Mouse (Mus musculus) midbrain, embryonic 15.5 days (tissue): ENCODE results near the gene Inca1. TPM values are rescaled to one million over a fixed set of nuclear protein-coding genes. Genes with fewer than 3 reads are reported as not detected.

Source experiments
- ATAC-seq: fragments of 200-750 bp; cut with Nextera tagmentation; replicated peaks from 2 replicates; pipeline ENCODE4 v1.8.0; 2017; ENCODE audit warnings: moderate TSS enrichment
- H3K27ac ChIP-seq: fragments of 300-500 bp; sonication (generic); 2 replicates; pipeline ENCODE4 v1.5.1; 2015; ENCODE audit warnings: mild to moderate bottlenecking, inconsistent platforms
- H3K27me3 ChIP-seq: fragments of 300-500 bp; sonication (generic); replicated peaks from 2 replicates; pipeline ENCODE4 v1.6.1; 2015; ENCODE audit warnings: inconsistent platforms
- H3K36me3 ChIP-seq: fragments of 300-500 bp; sonication (generic); replicated peaks from 2 replicates; pipeline ENCODE4 v1.6.1; 2015; ENCODE audit warnings: inconsistent platforms
- H3K4me1 ChIP-seq: fragments of 300-500 bp; sonication (generic); 2 replicates; pipeline ENCODE4 v1.6.1; 2015; ENCODE audit warnings: inconsistent platforms
- H3K4me2 ChIP-seq: fragments of 300-500 bp; sonication (generic); 2 replicates; pipeline ENCODE4 v1.6.1; 2015; ENCODE audit warnings: inconsistent platforms, mild to moderate bottlenecking, moderate library complexity
- H3K4me3 ChIP-seq: fragments of 300-500 bp; sonication (generic); 2 replicates; pipeline ENCODE4 v1.5.1; 2015; ENCODE audit warnings: mild to moderate bottlenecking, inconsistent platforms
- H3K9ac ChIP-seq: fragments of 300-500 bp; sonication (generic); 2 replicates; pipeline ENCODE4 v1.6.1; 2015; ENCODE audit warnings: mild to moderate bottlenecking, inconsistent platforms
- H3K9me3 ChIP-seq: fragments of 300-500 bp; sonication (generic); 2 replicates; pipeline ENCODE4 v1.6.1; 2016; ENCODE audit warnings: inconsistent platforms
- WGBS: fragments of 180-500 bp; shearing (Covaris S2); methylation state at CpG from one replicate; pipeline ENCODE4 v1.1.7; 2015; ENCODE audit warnings: mixed read lengths; 5-methylcytosine and 5-hydroxymethylcytosine counted together
- polyA plus RNA-seq: library from polyadenylated mRNA; unstranded; fragments of >200 nt; fragmentation: Nextera tagmentation; extraction: Ambion mirVana; gene quantifications from 2 replicates; pipeline ENCODE4 v1.2.1, GENCODE M21; 2015

The Inca1 gene
- polyA plus RNA-seq, 1 experiment from 2014 or later: 1.7 TPM

GRCm38 (mm10) chr11:70654198-70654922, 45.6 kb downstream of the Inca1 start, which contains the start of gene Pfn1:
TSS of gene Pfn1 (minus strand) at chr11:70654644.
- ATAC-seq: peak; percentile 61
- peak within 1 kb of the TSS; percentile 99 for H3K9ac ChIP-seq
- peaks cover 38% of the 10 kb centered on the region for H3K4me1 ChIP-seq
- 0 out of 2 replicates have a peak, but pooled peaks cover 2% of the 10 kb centered on the region for H3K27me3 ChIP-seq
- under 1% methylated on average over 61 of the region's 61 CpGs for WGBS
- peaks cover 26% of the 10 kb centered on the region for H3K36me3 ChIP-seq
- peak within 1 kb of the TSS; percentile 97 for H3K27ac ChIP-seq
- H3K4me3 ChIP-seq: peak within 1 kb of the TSS; percentile 99
- no peaks in the 10 kb centered on the region for H3K9me3 ChIP-seq
- H3K4me2 ChIP-seq: peak within 1 kb of the TSS; percentile 93

DNA sequence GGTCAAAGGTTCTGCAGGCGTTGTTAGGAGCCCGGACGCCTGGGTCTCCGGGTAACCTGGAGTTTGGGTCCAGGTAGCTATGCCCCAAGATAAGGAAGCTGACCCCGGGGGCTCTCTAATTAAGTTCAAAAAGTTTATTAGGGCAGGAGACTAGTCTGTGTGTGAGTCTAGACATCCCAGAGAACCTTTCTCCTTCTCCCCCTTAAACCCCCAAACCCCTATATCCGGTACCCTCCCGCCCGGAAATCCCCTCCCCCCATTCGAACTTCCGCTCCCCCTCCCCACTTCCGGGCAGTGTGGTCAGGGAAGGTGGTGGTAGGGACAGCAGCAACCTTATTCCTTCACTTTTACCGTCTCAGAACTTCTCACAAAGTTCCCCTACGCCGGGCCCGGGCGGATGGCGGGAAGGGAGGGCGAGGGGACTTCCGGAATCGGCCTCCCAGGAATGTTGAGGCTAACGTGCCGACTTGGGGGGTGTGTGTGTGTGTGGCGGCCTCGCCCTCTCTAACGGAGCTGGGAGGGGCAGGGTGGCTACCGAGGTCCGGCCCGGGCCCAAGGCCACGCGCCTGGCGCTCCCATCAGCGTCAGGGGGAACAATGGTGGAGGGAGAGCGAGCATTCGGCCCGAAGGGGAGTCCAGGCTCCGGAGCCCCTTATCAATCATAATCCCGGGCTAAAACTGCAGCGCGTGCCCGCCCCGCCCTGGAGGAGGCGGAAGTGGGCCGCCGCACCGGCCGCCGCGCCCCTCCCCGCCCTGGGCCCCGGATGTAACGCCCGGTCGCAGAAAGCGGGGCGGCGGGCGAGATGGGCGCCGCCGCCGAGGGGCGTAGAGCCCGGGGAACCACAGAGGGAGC, 46.4 kb downstream of the Inca1 start:
- peaks cover 31% of the 10 kb centered on the region for H3K36me3 ChIP-seq
- H3K4me1 ChIP-seq: peaks cover 45% of the 10 kb centered on the region

GRCm38 (mm10) chr11:70652884-70653344, 47.0 kb downstream of the Inca1 start:
- Histone ChIP-seq H3K27ac (peak overlapping the region; percentile 97), H3K4me3 (peak overlapping the region; percentile 99), H3K9me3 (no peaks in the 10 kb centered on the region), H3K4me1 (peaks cover 52% of the 10 kb centered on the region), H3K4me2 (peak overlapping the region; percentile 93), H3K27me3 (0 out of 2 replicates have a peak, but pooled peaks cover 2% of the 10 kb centered on the region), H3K36me3 (peaks cover 31% of the 10 kb centered on the region), H3K9ac (peak overlapping the region; percentile 99; the same call in 1 of the 2 replicates)
- ATAC-seq: no peak
- WGBS: 60% methylated on average over 6 of the region's 6 CpGs

More for the DNA sequence above, 46.4 kb downstream of the Inca1 start:
- Histone ChIP-seq H3K4me3 (peak overlapping the region; percentile 99), H3K9me3 (no peaks in the 10 kb centered on the region), H3K9ac (peak overlapping the region; percentile 99), H3K27me3 (0 out of 2 replicates have a peak, but pooled peaks cover 2% of the 10 kb centered on the region), H3K27ac (peak overlapping the region; percentile 97), H3K4me2 (peak overlapping the region; percentile 93)
- WGBS: under 1% methylated on average over 62 of the region's 63 CpGs
- peak; percentile 61 for ATAC-seq

DNA sequence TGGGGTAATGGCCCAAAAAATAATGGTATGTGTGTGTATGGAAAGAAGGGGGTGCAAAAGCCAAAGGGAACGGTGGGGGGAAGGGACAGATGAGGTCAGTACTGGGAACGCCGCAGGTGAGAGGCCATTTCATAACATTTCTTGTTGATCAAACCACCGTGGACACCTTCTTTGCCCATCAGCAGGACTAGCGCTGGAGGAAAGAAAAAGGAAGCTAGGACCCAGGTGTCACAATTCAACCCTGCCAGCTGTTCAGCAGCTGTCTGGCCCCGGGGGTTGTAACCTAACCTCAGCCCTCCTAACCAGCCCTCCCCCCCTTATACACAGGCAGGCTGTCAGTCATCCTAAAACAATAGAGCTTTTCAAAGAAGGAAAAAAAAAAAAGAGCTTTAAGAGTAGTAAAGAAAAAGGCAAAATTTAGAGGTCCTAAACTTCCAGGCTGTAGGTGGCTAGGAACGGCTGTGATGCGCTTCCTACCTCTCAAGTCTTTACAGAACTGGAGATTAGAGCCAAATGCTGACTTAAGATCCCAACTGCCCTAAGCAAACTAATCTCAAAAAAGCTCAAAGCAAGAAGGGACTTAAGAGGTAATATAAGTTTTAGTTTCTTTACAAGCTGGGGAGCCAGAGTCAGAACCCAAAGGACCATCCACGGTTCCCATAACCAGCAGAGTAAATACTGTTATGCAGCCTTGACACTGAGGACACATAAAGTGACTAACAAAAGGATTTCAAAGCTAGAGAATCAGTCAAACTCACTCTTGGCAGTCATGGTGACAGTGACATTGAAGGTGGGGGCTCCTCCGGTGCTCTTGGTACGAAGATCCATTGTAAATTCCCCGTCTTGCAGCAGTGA, 47.7 kb downstream of the Inca1 start:
- WGBS: 71% methylated on average over 12 of the region's 12 CpGs
- Histone ChIP-seq H3K4me3 (peak overlapping the region; percentile 99), H3K27ac (no peak overlapping the region), H3K9me3 (no peaks in the 10 kb centered on the region), H3K4me1 (peaks cover 54% of the 10 kb centered on the region), H3K9ac (no peak overlapping the region), H3K36me3 (peaks cover 31% of the 10 kb centered on the region), H3K27me3 (0 out of 2 replicates have a peak, but pooled peaks cover 2% of the 10 kb centered on the region), H3K4me2 (peak overlapping the region; percentile 93)
- ATAC-seq: no peak

DNA sequence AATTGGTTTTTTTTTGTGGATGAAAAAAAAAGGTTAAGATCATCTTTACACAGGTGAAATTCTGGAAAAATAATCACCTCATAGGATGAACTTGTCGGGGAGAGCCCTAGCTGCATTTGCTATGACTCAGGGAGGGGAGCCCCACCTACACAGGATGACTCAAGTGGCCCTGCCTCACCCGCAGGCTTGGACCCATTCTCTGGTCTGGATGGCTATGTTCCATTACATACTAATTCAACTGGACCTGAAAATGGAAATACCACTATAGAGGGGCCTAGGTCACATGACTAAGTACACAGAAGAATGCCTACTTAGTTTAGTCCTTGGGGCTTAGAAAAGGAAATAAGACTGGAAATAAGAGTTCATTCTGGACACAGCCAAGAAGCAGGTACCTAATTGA, 48.6 kb downstream of the Inca1 start:
- no peaks in the 10 kb centered on the region for H3K27me3 ChIP-seq
- H3K9me3 ChIP-seq: no peaks in the 10 kb centered on the region
- H3K27ac ChIP-seq: no peak overlapping the region
- H3K4me2 ChIP-seq: no peak overlapping the region
- no peak for ATAC-seq
- 81% methylated on average over 2 of the region's 2 CpGs for WGBS
- H3K4me1 ChIP-seq: peaks cover 52% of the 10 kb centered on the region
- H3K9ac ChIP-seq: no peak overlapping the region
- H3K36me3 ChIP-seq: peaks cover 31% of the 10 kb centered on the region
- H3K4me3 ChIP-seq: no peak overlapping the region

DNA sequence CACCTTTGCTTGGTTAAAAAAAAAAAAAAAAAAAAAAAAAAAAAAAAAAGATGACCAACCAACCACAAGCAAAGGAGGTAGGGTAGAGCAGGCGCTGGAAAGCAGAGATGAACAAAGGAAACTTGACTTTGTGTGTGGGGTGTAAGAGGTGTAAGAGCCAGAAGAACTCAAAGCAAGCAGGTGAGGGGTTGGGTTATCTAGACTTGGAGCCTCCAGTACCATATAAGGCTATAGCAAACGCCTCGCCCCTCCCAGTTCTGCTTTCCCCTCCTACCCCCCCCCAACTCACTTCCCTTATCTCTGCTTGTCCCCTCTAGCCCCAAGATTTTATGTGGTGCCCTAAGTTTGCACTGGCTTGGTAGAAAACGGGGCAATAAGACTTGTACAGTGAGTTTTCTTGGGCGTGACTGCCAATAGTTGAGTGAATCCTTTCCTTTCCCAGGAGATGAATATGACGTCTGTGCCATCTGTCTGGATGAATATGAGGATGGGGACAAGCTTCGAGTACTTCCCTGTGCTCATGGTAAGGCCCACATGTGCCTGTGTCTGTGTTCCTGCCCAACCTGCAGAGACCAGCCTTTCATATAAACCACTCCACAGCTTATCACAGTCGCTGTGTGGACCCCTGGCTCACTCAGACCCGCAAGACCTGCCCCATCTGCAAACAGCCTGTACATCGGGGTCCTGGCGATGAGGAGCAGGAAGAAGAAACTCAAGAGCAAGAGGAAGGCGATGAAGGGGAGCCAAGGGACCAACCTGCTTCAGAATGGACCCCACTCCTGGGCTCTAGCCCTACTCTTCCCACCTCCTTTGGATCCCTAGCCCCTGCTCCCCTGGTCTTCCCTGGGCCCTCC, 49.4 kb downstream of the Inca1 start:
- peaks cover 52% of the 10 kb centered on the region for H3K4me1 ChIP-seq
- H3K36me3 ChIP-seq: peaks cover 31% of the 10 kb centered on the region
- H3K9me3 ChIP-seq: no peaks in the 10 kb centered on the region
- no peak overlapping the region for H3K27ac ChIP-seq
- no peaks in the 10 kb centered on the region for H3K27me3 ChIP-seq
- H3K4me3 ChIP-seq: no peak overlapping the region
- no peak for ATAC-seq
- H3K4me2 ChIP-seq: no peak overlapping the region
- WGBS: 82% methylated on average over 12 of the region's 12 CpGs
- H3K9ac ChIP-seq: no peak overlapping the region

DNA sequence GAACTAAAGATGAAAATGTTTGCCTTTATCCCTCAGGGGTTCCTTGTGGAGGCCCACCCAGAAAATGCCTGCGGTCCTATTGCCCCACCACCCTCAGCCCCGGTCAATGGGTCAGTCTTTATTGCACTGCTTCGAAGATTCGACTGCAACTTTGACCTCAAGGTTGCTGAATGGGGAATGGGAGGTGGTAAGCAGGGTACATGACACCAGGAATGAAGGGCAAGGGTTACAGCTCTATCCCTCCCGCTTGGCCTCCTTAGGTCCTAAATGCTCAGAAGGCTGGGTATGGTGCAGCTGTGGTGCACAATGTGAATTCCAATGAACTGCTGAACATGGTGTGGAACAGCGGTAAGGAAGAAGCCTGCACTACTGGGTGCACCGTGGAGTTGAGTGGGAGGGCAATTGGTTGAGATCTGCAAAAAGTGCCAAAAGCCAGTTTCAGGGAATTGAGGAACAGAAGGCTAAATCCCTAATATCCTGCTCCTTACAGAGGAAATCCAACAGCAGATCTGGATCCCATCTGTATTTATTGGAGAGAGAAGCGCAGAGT, 50.7 kb downstream of the Inca1 start:
- no peak overlapping the region for H3K9ac ChIP-seq
- H3K4me1 ChIP-seq: peaks cover 54% of the 10 kb centered on the region
- H3K27ac ChIP-seq: no peak overlapping the region
- H3K4me3 ChIP-seq: no peak overlapping the region
- H3K27me3 ChIP-seq: no peaks in the 10 kb centered on the region
- H3K4me2 ChIP-seq: no peak overlapping the region
- H3K9me3 ChIP-seq: no peaks in the 10 kb centered on the region
- H3K36me3 ChIP-seq: peaks cover 36% of the 10 kb centered on the region
- WGBS: 85% methylated on average over 8 of the region's 8 CpGs
- no peak for ATAC-seq

- Histone ChIP-seq H3K36me3 (peaks cover 39% of the 10 kb centered on the region), H3K4me1 (peaks cover 54% of the 10 kb centered on the region), H3K4me3 (peak overlapping the region; percentile 80), H3K9ac (0 out of 2 replicates have a peak overlapping the region, but pooled peaks have one; percentile 67), H3K27me3 (no peaks in the 10 kb centered on the region), H3K4me2 (peak overlapping the region; percentile 97), H3K27ac (no peak overlapping the region), H3K9me3 (no peaks in the 10 kb centered on the region)
- no peak for ATAC-seq
- 87% methylated on average over 4 of the region's 4 CpGs for WGBS
These were observed 51.4 kb downstream of the Inca1 start for GRCm38 (mm10) chr11:70648512-70648911.

DNA sequence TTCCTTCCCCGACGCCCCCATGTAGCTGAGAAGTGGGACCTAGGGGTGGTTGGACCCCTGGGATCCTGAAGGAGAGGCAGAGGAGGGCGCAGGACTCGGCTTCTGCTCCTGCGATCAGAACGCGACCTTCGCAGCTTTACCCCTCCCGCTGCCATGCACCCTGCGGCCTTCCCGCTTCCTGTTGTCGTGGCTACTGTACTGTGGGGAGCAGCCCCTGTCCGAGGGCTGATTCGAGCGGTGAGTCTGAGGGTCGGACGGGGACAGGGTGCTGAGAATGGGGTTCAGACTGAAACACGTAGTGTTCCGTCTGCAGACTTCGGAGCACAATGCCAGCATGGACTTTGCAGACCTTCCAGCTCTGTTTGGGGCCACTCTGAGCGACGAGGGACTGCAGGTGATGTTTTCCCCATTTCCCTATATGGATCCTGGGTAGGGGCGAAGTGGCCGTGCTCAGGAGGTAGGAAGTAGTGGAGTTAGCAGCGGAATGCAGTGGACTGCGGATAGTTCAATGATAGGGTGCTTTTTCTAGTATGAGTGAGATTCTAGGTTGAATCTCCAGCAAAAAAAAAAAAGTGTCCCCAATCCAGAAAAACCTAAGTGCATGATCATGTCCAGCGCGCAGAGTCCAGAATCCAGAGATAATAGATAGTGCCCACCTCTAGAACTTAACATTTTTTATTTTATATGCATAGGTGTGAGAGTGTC, 52.1 kb downstream of the Inca1 start:
- WGBS: 6% methylated on average over 28 of the region's 28 CpGs
- Histone ChIP-seq H3K36me3 (peaks cover 42% of the 10 kb centered on the region), H3K9ac (peak overlapping the region; percentile 67), H3K27ac (peak overlapping the region; percentile 95), H3K4me3 (peak overlapping the region; percentile 80), H3K4me1 (peaks cover 49% of the 10 kb centered on the region), H3K4me2 (peak overlapping the region; percentile 97), H3K9me3 (no peaks in the 10 kb centered on the region), H3K27me3 (no peaks in the 10 kb centered on the region)
- ATAC-seq: peak; percentile 27
